Mouse (Mus musculus) stomach, embryonic 16.5 days (tissue): ENCODE data around the gene Efna1. TPM values are rescaled to one million over a fixed set of nuclear protein-coding genes. Genes with fewer than 3 reads are reported as not detected.
A peak's percentile ranks its signal among the peaks of the same experiment; 100 is the strongest.

Experiments
- ATAC-seq: fragments of 200-750 bp; cut with Nextera tagmentation; 2 replicates; pipeline ENCODE4 v1.8.0; 2017; ENCODE audit warnings: moderate number of reproducible peaks, moderate TSS enrichment; ENCODE audit not compliant: insufficient read depth, low FRiP score
- H3K27ac ChIP-seq: fragments of 300-500 bp; sonication (generic); 2 replicates; pipeline ENCODE4 v1.5.1; 2014; ENCODE audit warnings: low read length
- H3K27me3 ChIP-seq: fragments of 300-500 bp; sonication (generic); 2 replicates; pipeline ENCODE4 v1.6.1; 2014; ENCODE audit warnings: low read length, control low read depth, mixed read lengths; ENCODE audit not compliant: control insufficient read depth, insufficient read depth
- H3K36me3 ChIP-seq: fragments of 300-500 bp; sonication (generic); 2 replicates; pipeline ENCODE4 v1.6.1; 2014; ENCODE audit warnings: low read length; ENCODE audit not compliant: control insufficient read depth, insufficient read depth
- H3K4me1 ChIP-seq: fragments of 300-500 bp; sonication (generic); 2 replicates; pipeline ENCODE4 v1.6.1; 2014; ENCODE audit warnings: low read length, control low read depth, mixed read lengths; ENCODE audit not compliant: control insufficient read depth, insufficient read depth
- H3K4me2 ChIP-seq: fragments of 300-500 bp; sonication (generic); 2 replicates; pipeline ENCODE4 v1.6.1; 2014; ENCODE audit warnings: low read depth, low read length, mixed read lengths
- H3K4me3 ChIP-seq: fragments of 300-500 bp; sonication (generic); replicated peaks from 2 replicates; pipeline ENCODE4 v1.5.1; 2014; ENCODE audit warnings: mild to moderate bottlenecking, low read length
- H3K9ac ChIP-seq: fragments of 300-500 bp; sonication (generic); 2 replicates; pipeline ENCODE4 v1.6.1; 2014; ENCODE audit warnings: low read length
- H3K9me3 ChIP-seq: fragments of 300-500 bp; sonication (generic); replicated peaks from 2 replicates; pipeline ENCODE4 v1.6.1; 2016; ENCODE audit warnings: low read length, control low read depth; ENCODE audit not compliant: control insufficient read depth
- WGBS: fragments of 180-500 bp; shearing (Covaris S2); extraction: QIAGEN DNeasy Blood & Tissue Kit; methylation state at CpG from one replicate; pipeline ENCODE4 v1.1.7; 2014; 5-methylcytosine and 5-hydroxymethylcytosine counted together
- polyA plus RNA-seq: library from polyadenylated mRNA; unstranded; fragments of >200 nt; fragmentation: Nextera tagmentation; extraction: Ambion mirVana; gene quantifications from 2 replicates; pipeline ENCODE4 v1.2.1, GENCODE M21; 2015

The Efna1 gene
- 41.5 and 44.7 TPM in 2 replicates for polyA plus RNA-seq

GRCm38 (mm10) chr3:89280606-89281511 lies at the start of gene Efna1:
Gene Efna1, minus strand, starts transcription at chr3:89281142.
- peaks cover 33% of the 10 kb centered on the region for H3K4me1 ChIP-seq
- H3K9ac ChIP-seq = peak within 1 kb of the TSS; percentile 78
- no peaks in the 10 kb centered on the region for H3K9me3 ChIP-seq
- peak within 1 kb of the TSS; percentile 88 for H3K27ac ChIP-seq
- peak within 1 kb of the TSS; percentile 98 for H3K4me2 ChIP-seq
- no peaks in the 10 kb centered on the region for H3K36me3 ChIP-seq
- no peaks in the 10 kb centered on the region for H3K27me3 ChIP-seq
- ATAC-seq = peak; percentile 68
- 1% methylated on average over 52 of the region's 52 CpGs for WGBS
- H3K4me3 ChIP-seq = peak within 1 kb of the TSS; percentile 62

- Histone ChIP-seq H3K4me1 (peaks cover 17% of the 10 kb centered on the region), H3K4me3 (no peak overlapping the region), H3K4me2 (no peak overlapping the region), H3K9me3 (no peaks in the 10 kb centered on the region), H3K9ac (no peak overlapping the region), H3K27me3 (no peaks in the 10 kb centered on the region), H3K36me3 (no peaks in the 10 kb centered on the region), H3K27ac (no peak overlapping the region)
- 61% methylated on average over 3 of the region's 3 CpGs for WGBS
- ATAC-seq = no peak
Observed at GRCm38 (mm10) chr3:89330346-89330745, 49.4 kb upstream of the Efna1 start.

DNA sequence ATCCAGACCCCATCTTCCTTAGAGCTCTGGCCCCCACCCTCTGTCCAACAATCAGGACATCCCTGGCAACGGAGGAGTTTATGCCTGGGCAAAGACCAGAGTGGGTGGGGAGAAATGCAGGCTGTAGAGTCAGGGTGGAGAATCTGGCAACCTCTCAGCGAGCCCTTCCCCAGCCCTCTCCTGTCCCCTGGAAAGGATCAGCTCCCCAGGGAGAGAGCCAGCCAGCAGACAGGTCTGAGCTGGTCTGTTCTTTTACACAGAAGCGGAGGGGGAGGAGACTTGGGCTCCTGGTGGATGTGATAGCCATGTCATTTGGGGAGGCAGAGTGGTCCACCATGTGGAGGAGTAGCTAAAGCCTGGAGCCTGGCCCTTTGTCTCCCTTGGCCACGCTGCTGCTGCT lies 47.7 kb upstream of the Efna1 start:
- no peaks in the 10 kb centered on the region for H3K9me3 ChIP-seq
- ATAC-seq = 0 out of 2 replicates have a peak, but pooled peaks have one; percentile 12
- H3K36me3 ChIP-seq = no peaks in the 10 kb centered on the region
- H3K27me3 ChIP-seq = no peaks in the 10 kb centered on the region
- H3K4me3 ChIP-seq = no peak overlapping the region
- peak overlapping the region; percentile 59 for H3K27ac ChIP-seq
- H3K9ac ChIP-seq = peak overlapping the region; percentile 4; the same call in 1 of the 2 replicates
- H3K4me2 ChIP-seq = peak overlapping the region; percentile 6; the same call in 1 of the 2 replicates
- H3K4me1 ChIP-seq = peaks cover 17% of the 10 kb centered on the region
- WGBS = 27% methylated on average over 4 of the region's 4 CpGs

GRCm38 (mm10) chr3:89327371-89327870 lies 46.5 kb upstream of the Efna1 start:
- ATAC-seq = no peak

DNA sequence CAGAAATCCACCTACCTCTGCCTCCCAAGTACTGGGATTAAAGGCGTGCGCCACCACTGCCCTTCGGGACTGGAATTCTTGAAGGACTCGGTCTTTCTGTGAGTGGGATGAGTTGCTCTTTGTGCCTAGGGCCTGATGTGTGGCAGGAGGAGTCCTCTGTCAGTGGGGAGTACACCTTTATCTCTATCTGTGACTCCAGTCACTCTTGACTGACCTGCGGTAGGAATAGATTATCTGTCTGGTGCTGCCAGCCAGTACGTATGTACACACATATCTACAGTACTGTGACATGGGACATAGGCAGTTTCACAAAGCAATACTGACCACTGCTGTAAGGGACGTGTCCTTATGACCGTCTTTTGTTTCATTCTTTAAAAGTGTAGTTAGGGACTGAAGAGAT lies 44.9 kb upstream of the Efna1 start:
- Histone ChIP-seq H3K27me3 (peaks cover 7% of the 10 kb centered on the region), H3K27ac (no peak overlapping the region), H3K4me3 (no peak overlapping the region), H3K9ac (no peak overlapping the region), H3K4me1 (peaks cover 22% of the 10 kb centered on the region), H3K9me3 (no peaks in the 10 kb centered on the region), H3K4me2 (no peak overlapping the region), H3K36me3 (no peaks in the 10 kb centered on the region)
- 90% methylated on average over 8 of the region's 8 CpGs for WGBS
- ATAC-seq = no peak

More at GRCm38 (mm10) chr3:89327371-89327870, 46.5 kb upstream of the Efna1 start:
- Histone ChIP-seq H3K36me3 (no peaks in the 10 kb centered on the region), H3K9me3 (no peaks in the 10 kb centered on the region), H3K27ac (no peak overlapping the region), H3K4me3 (no peak overlapping the region), H3K9ac (no peak overlapping the region), H3K4me1 (peaks cover 17% of the 10 kb centered on the region), H3K27me3 (no peaks in the 10 kb centered on the region), H3K4me2 (no peak overlapping the region)
- WGBS = 34% methylated on average over 9 of the region's 9 CpGs

DNA sequence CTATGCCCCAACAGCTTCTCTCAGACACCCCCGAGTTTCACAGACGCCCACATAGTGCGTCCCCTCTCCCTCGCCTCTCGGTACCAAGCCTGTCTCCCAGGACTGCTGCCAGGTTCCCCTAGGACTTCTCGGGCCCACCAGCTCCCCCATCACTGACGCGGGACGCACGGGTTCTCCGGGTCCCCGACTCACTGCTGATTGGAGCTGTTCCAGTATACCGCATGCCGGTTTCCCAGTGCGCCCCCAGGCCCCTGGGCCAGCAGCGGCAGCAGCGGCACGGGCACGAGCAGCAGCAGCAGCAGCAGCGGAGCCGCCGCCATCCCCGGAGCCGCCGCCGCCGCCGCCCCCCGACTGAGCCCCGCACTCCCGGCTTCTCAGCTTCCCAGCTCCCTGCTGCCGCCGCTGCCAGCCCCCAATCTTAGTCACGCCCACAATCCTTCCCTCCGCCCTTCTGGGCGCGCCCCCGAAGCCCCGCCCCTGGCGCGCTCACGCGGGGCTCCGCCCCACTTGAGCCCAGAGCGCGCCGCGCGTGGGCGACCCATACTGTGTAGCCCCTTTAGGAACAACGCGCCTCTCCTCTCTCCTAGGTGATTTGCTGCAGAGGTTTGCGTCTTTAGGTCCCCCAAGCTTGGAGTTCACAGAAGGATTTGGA lies 41.7 kb upstream of the Efna1 start, which contains the start of gene Efna3:
Efna3 (minus strand) TSS at position 452 of the 652 bp plus-strand sequence.
- Histone ChIP-seq H3K9me3 (no peaks in the 10 kb centered on the region), H3K4me2 (peak within 1 kb of the TSS; percentile 84), H3K9ac (peak within 1 kb of the TSS; percentile 67), H3K4me3 (peak within 1 kb of the TSS; percentile 59), H3K36me3 (no peaks in the 10 kb centered on the region), H3K27me3 (peaks cover 32% of the 10 kb centered on the region), H3K4me1 (peaks cover 33% of the 10 kb centered on the region), H3K27ac (no peak within 1 kb of the TSS)
- ATAC-seq = peak; percentile 67
- under 1% methylated on average over 51 of the region's 53 CpGs for WGBS

DNA sequence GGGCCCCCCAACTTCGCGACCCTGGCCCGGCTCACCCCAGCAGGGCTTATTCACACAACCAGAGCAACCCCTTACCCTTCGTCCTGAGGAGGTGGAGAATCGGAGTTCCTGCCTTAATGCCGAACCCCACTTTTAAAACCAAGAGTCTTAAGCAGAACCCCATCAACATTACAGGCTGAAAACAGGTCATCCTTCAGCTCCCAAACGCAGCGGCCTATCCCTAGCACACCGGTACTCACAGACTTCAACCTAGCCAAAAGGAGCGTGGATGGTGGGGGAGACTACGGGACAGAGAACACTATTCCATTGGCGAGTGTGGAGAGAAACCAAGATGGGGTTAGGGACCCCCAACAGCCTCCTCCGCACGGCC lies 41.2 kb upstream of the Efna1 start:
- Histone ChIP-seq H3K4me2 (peak overlapping the region; percentile 84), H3K27me3 (peaks cover 32% of the 10 kb centered on the region), H3K9me3 (no peaks in the 10 kb centered on the region), H3K27ac (no peak overlapping the region), H3K4me3 (peak overlapping the region; percentile 59), H3K4me1 (peaks cover 34% of the 10 kb centered on the region), H3K36me3 (no peaks in the 10 kb centered on the region), H3K9ac (peak overlapping the region; percentile 67)
- ATAC-seq = no peak
- 3% methylated on average over 14 of the region's 14 CpGs for WGBS

DNA sequence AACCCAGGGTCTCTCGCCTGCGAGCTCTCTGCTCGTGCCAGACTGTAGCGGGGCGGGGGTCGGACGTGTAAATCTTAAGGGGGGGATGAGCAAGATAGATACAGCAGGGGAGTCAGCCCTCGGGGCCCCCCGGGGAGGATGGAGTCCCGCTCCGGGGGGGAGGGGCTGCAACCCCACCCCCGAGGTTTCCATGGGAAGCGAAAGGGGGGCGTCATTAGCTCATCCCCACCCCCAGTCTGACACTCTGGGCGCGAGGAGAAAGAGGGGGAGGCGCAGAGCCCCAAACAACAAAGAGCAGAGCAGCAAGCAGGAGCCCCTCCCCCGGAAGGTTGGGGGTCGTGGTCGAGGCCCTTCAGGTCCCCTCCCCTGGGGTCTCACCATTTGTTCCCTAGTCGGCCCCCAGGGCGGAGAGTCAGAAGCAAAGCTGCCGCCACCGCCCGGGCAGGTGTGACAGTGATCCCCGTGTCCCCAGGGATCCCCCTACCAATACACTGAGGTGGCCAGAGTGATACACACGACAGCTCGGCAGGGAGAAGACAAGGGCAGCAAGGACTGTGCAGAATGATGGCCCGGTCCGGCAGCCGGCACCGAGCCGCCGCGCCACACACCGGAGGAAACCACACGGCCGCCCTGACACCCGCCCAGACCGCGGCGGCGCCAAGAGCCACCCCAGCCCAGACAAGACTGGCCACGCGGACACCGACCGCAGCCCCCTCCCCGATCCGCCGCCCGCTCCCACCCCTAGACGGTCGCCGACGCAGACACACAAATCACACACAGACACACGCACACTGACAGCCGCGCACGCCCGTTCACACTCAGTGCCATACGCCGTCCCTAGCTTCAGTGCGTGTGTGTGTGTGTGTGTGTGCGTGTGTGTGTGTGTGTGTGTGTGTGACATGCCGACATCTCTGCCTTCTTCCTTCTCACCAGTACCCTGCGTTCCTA lies 40.5 kb upstream of the Efna1 start:
- Histone ChIP-seq H3K27ac (no peak overlapping the region), H3K4me1 (peaks cover 41% of the 10 kb centered on the region), H3K9ac (peak overlapping the region; percentile 67), H3K4me2 (peak overlapping the region; percentile 84), H3K36me3 (no peaks in the 10 kb centered on the region), H3K27me3 (peaks cover 32% of the 10 kb centered on the region), H3K9me3 (no peaks in the 10 kb centered on the region), H3K4me3 (peak overlapping the region; percentile 59)
- WGBS = under 1% methylated on average over 64 of the region's 66 CpGs
- no peak for ATAC-seq
